Mouse (Mus musculus): ENCODE measurements around the gene Gng13. TPM values are rescaled to one million over a fixed set of nuclear protein-coding genes. Genes with fewer than 3 reads are reported as not detected.

The Gng13 gene
- 1.7 and 1.9 TPM in 2 replicates for polyA plus RNA-seq (2016; fragmentation: Nextera tagmentation; extraction: Ambion mirVana)

DNA sequence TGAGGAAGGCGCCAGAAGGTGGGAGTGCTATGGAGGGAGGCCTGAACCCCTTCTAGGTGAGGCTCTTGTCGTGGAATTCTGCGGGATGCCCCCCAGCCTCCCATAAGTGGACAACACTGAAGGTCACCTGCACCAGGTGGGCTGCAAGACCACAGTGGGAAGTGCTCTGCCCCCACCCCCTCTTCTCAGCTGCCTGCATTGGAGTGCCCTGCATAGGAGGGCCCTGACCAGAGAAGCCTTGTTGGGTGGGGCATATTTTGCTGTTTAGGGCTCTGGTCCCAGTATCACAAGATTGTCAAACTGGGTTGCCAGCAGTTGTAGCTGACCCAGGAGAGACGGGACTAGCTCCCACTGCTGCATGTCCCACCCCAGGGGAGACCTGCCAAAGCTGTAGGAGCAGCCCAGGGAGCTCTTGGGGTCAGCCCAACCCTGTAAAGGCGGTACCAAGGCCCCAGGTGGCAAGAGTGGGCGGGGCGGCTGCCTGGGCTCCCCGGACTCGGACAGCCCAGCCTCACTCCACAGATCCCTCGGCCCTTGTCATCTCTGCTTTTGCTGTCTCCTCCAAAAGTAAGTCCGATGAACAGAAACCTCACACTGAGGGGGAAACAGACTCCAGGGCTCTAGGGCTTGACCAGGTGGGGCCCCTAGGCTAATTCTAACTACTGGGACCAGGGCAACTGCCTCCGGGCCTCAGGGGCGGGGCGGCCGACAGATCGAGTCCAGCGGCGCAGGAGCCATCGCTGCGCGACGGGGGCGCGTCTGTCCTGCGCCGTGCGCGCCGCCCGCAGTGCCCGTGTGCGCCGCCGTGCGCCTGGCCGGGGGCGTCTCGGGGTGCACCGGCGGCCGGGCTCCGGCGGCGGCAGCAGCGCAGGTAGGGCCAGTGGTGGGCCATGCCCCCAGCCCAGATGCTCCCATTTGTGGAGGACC, at the start of gene Gng13:
Gng13 (plus strand) TSS at position 461 of the 927 bp plus-strand sequence.
- no peaks in the 10 kb centered on the region for H3K9me3 ChIP-seq
- WGBS = 2% methylated on average over 45 of the region's 45 CpGs
- H3K36me3 ChIP-seq (replicated peaks) = peaks cover 33% of the 10 kb centered on the region
- peak within 1 kb of the TSS; percentile 46 for H3K9ac ChIP-seq
- H3K4me1 ChIP-seq = peaks cover 10% of the 10 kb centered on the region
- peak within 1 kb of the TSS; percentile 36 for H3K4me3 ChIP-seq (replicated peaks)
- H3K27me3 ChIP-seq = peaks cover 39% of the 10 kb centered on the region
- peak within 1 kb of the TSS; percentile 60 for H3K4me2 ChIP-seq
- no peak within 1 kb of the TSS for H3K27ac ChIP-seq
- ATAC-seq (ENCODE audit: low FRiP score) = peak; percentile 20; the same call in 1 of the 2 replicates

DNA sequence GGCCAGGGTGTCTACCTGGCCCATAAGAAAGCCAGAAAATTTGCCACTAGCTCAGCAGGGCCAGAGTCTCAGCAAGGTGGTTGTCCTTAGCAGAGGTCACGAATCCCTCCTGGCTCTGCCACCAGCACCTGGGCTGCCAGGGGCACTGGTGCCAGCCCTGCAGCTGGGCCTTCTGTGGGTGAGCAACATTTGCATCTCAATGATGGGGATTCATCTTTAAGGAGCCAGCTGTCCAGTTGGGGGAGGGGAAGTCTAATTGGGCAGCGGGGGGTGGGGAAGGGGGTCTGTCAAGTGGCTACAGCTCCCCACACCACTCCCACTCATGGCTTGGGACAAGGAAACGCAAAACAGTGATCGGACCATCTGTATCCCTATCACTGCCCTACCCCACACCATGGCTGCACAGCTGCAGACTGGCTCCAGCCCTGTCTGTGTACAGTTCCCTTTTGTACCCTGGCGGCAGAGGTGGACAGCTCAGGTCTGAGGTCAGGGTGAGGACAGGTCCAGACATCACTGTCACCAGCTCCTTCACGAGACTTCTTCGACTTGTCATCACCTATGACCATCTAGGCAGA, 48.4 kb upstream of the Gng13 start:
- Histone ChIP-seq H3K9me3 (no peaks in the 10 kb centered on the region), H3K27me3 (no peaks in the 10 kb centered on the region), H3K4me1 (peaks cover 21% of the 10 kb centered on the region), H3K9ac (no peak overlapping the region; the same call in 1 of the 2 replicates), H3K4me3 (replicated peaks) (no peak overlapping the region), H3K36me3 (replicated peaks) (no peaks in the 10 kb centered on the region), H3K27ac (0 out of 2 replicates have a peak overlapping the region, but pooled peaks have one; percentile 19), H3K4me2 (no peak overlapping the region)
- WGBS = 65% methylated on average over 7 of the region's 7 CpGs
- peak; percentile 66 for ATAC-seq (ENCODE audit: low FRiP score)

DNA sequence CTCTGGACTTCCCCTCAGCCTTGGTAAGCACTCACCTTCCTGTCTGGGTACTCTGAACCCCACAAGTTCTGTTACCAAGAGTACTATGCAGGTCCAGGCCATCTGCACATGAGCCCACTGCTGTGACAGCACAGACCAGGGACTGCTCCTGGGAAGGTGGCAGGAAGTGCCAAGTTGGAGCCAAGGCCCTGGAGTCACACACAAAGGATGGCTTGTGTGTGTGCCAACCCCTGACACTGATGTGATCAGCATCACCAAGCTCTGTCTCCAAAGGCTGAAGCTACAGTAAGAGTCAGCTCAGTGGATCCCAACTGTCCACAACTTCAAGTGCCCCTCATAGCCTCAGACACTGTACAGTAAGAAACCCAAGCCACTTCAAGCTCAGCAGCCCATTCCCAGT, 44.0 kb upstream of the Gng13 start:
- H3K27ac ChIP-seq = no peak overlapping the region
- peaks cover 9% of the 10 kb centered on the region; the same call in 1 of the 2 replicates for H3K9me3 ChIP-seq
- no peaks in the 10 kb centered on the region for H3K27me3 ChIP-seq
- no peaks in the 10 kb centered on the region for H3K36me3 ChIP-seq (replicated peaks)
- H3K4me1 ChIP-seq = peaks cover 10% of the 10 kb centered on the region
- no peak overlapping the region for H3K4me2 ChIP-seq
- no peak overlapping the region for H3K9ac ChIP-seq
- H3K4me3 ChIP-seq (replicated peaks) = no peak overlapping the region
- ATAC-seq (ENCODE audit: low FRiP score) = no peak

DNA sequence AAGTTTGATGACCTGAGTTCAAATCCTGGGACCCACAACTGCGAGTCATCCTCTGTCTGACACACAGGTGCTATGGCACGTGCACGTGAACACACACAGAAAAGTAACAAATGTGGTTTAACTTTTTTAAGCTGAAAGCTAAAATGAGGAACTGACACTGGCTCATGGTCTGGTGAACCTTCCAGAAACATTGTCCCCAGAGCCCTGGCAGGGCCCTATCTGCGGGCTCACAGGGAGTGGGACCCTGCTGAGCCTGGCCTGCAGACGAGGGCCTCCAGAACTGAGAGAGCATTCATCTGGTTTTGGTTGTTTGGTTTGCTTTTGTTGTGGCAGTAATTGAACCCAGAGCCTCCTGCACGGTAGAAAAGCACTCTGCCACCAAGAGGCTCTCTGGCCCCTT, 39.0 kb upstream of the Gng13 start:
- H3K9ac ChIP-seq = no peak overlapping the region
- peaks cover 28% of the 10 kb centered on the region for H3K4me1 ChIP-seq
- H3K27me3 ChIP-seq = no peaks in the 10 kb centered on the region
- no peaks in the 10 kb centered on the region for H3K36me3 ChIP-seq (replicated peaks)
- peaks cover 9% of the 10 kb centered on the region; the same call in 1 of the 2 replicates for H3K9me3 ChIP-seq
- H3K4me2 ChIP-seq = no peak overlapping the region
- H3K27ac ChIP-seq = no peak overlapping the region
- no peak for ATAC-seq (ENCODE audit: low FRiP score)
- WGBS = 47% methylated on average over 6 of the region's 6 CpGs
- no peak overlapping the region for H3K4me3 ChIP-seq (replicated peaks)

DNA sequence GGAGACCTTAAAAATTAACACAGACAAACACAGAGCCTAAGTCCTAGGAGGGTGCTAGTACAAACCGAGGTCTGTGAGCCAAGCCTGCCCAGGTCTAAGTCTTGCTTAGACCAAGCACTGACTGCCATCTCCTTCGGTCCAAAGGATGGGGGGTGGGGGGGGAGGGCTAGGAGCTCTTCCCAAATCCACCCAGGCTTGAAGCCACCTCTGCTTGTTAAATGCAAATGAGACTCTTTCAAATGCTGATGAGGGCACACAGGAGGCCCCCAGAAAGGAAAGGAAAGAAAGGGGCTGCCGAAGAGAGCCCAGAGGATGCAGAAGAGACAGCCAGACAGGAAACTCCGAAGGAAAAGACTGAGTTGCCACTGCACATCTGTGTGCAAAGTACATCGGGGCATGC, 37.2 kb upstream of the Gng13 start:
- Histone ChIP-seq H3K27me3 (no peaks in the 10 kb centered on the region), H3K4me3 (replicated peaks) (no peak overlapping the region), H3K9ac (peak overlapping the region; percentile 36; the same call in 1 of the 2 replicates), H3K4me2 (peak overlapping the region; percentile 33), H3K36me3 (replicated peaks) (no peaks in the 10 kb centered on the region), H3K27ac (peak overlapping the region; percentile 72), H3K9me3 (peaks cover 9% of the 10 kb centered on the region; the same call in 1 of the 2 replicates), H3K4me1 (peaks cover 28% of the 10 kb centered on the region)
- 3% methylated on average over 5 of the region's 5 CpGs for WGBS
- ATAC-seq (ENCODE audit: low FRiP score) = peak; percentile 58; the same call in 1 of the 2 replicates

DNA sequence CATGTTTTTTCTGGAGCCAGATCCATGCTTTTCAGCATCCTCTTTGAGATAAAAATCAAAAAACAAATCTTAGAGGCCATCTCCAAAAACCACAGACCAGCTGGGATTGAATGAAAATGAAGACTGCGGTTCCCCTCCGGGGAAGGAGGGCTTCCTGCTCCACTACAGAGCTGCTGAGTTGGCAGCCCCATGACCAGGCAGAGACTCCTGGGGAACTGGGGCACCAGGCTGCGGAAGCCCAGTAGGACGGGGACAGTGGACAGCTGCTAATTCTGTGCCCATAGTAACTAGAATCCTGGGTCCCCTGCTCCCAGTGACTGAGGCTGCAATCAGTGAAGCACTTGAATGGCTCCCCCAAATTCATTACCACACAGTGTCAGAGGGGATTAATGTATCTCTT, 35.3 kb upstream of the Gng13 start:
- 86% methylated on average over 4 of the region's 4 CpGs for WGBS
- no peak for ATAC-seq (ENCODE audit: low FRiP score)

DNA sequence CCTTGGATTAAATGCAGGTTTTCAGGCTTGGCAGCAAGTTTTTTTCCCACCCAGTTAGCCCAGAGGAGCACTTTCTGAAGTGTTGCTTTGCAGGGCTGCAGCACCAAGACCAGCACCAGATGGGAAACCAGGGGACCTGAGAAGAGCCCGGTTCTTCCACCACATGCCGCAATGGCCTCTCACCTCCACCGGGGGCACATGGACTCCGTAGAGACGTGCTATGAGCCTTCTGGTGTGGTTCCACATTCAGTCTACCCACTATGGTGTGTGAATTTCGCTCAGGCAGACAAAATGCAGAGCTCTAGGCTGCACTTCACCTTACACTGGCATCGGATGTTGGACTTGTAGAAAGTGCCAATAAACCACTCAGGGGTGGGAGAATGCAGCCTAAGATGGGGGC, 30.6 kb upstream of the Gng13 start:
- Histone ChIP-seq H3K27me3 (peaks cover 5% of the 10 kb centered on the region; the same call in 1 of the 2 replicates), H3K27ac (no peak overlapping the region), H3K4me2 (no peak overlapping the region), H3K9me3 (no peaks in the 10 kb centered on the region), H3K4me3 (replicated peaks) (no peak overlapping the region), H3K36me3 (replicated peaks) (no peaks in the 10 kb centered on the region), H3K9ac (no peak overlapping the region), H3K4me1 (peaks cover 11% of the 10 kb centered on the region)
- ATAC-seq (ENCODE audit: low FRiP score) = no peak
- whole genome bisulfite sequencing = 52% methylated on average over 7 of the region's 7 CpGs

More for the DNA sequence above, 35.3 kb upstream of the Gng13 start:
- Histone ChIP-seq H3K4me1 (peaks cover 28% of the 10 kb centered on the region), H3K27ac (no peak overlapping the region), H3K4me3 (replicated peaks) (no peak overlapping the region), H3K4me2 (no peak overlapping the region), H3K9ac (no peak overlapping the region), H3K9me3 (no peaks in the 10 kb centered on the region), H3K36me3 (replicated peaks) (no peaks in the 10 kb centered on the region), H3K27me3 (peaks cover 1% of the 10 kb centered on the region; the same call in 1 of the 2 replicates)

DNA sequence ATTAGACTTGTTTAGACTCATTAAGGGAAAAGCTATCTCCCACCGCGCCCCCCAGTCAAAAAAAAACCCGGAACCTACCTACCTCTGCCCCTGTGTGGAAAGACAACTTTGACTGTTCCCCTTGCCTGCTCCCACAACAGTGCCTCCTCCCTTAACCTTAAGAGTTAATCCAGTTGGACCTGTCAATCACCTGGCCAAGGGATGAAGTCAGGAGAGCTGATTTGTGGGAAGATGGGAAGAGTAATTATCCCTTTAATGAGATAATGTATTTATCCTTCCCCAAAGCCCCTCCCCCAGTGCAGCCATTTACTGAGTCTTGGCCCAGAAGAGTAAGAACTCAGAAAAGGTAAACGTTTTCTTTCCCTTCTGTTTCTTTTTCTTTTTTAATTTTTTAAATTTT, 28.0 kb upstream of the Gng13 start:
- no peak for ATAC-seq (ENCODE audit: low FRiP score)
- peaks cover 11% of the 10 kb centered on the region for H3K4me1 ChIP-seq
- no peaks in the 10 kb centered on the region for H3K36me3 ChIP-seq (replicated peaks)
- no peak overlapping the region for H3K9ac ChIP-seq
- H3K4me2 ChIP-seq = no peak overlapping the region
- no peak overlapping the region for H3K27ac ChIP-seq
- H3K9me3 ChIP-seq = no peaks in the 10 kb centered on the region
- H3K27me3 ChIP-seq = peaks cover 5% of the 10 kb centered on the region; the same call in 1 of the 2 replicates
- WGBS = 66% methylated on average over 4 of the region's 4 CpGs
- no peak overlapping the region for H3K4me3 ChIP-seq (replicated peaks)

DNA sequence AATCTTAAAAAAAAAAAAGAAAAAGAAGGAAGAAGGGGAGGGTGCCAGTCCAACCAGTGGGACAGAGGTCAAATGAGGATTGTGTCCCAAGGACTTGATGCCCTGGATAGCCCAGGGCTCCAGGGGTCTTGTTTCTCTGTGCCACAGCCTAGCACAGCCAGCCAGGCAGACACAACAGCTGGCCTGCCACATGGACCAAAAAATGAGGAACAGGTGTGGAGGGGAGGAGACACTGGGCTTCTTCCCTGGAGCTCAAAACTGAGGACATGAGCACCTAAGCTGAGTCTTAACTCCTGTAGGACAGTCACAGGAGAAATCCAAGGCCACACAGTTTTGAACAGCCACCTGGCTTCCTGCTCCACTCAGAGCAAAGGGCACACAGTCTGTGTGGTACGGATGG, 20.7 kb upstream of the Gng13 start:
- no peaks in the 10 kb centered on the region; the same call in none of the 2 replicates for H3K27me3 ChIP-seq
- WGBS = 47% methylated on average over 1 of the region's 1 CpGs
- H3K4me2 ChIP-seq = no peak overlapping the region
- no peaks in the 10 kb centered on the region for H3K36me3 ChIP-seq (replicated peaks)
- no peak overlapping the region for H3K9ac ChIP-seq
- no peak for ATAC-seq (ENCODE audit: low FRiP score)
- no peaks in the 10 kb centered on the region for H3K4me1 ChIP-seq
- no peaks in the 10 kb centered on the region for H3K9me3 ChIP-seq
- H3K27ac ChIP-seq = no peak overlapping the region
- H3K4me3 ChIP-seq (replicated peaks) = no peak overlapping the region

DNA sequence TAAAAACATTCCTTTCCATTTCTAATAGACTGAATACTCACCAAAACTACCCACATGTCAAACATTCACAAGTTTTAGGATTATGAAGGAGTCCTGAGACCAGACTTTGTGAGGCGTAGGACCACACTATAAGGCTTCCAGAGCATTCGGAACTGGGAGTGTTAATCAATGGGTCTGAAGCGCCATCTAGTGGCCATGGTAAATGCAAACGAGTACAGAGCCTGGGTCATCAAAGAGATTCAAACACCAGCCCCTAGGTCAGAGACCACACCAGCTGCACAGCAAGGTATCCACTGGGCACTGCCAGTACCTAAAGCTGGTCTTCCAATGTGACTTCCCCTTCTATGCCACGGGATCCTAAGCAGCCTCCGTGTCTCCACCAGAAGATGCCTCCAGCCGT, 18.5 kb upstream of the Gng13 start:
- Histone ChIP-seq H3K9ac (no peak overlapping the region), H3K27ac (no peak overlapping the region), H3K4me3 (replicated peaks) (no peak overlapping the region), H3K27me3 (peaks cover 3% of the 10 kb centered on the region), H3K36me3 (replicated peaks) (no peaks in the 10 kb centered on the region), H3K4me2 (no peak overlapping the region), H3K4me1 (no peaks in the 10 kb centered on the region), H3K9me3 (no peaks in the 10 kb centered on the region)
- 11% methylated on average over 7 of the region's 7 CpGs for WGBS
- ATAC-seq (ENCODE audit: low FRiP score) = 0 out of 2 replicates have a peak, but pooled peaks have one; percentile 53

DNA sequence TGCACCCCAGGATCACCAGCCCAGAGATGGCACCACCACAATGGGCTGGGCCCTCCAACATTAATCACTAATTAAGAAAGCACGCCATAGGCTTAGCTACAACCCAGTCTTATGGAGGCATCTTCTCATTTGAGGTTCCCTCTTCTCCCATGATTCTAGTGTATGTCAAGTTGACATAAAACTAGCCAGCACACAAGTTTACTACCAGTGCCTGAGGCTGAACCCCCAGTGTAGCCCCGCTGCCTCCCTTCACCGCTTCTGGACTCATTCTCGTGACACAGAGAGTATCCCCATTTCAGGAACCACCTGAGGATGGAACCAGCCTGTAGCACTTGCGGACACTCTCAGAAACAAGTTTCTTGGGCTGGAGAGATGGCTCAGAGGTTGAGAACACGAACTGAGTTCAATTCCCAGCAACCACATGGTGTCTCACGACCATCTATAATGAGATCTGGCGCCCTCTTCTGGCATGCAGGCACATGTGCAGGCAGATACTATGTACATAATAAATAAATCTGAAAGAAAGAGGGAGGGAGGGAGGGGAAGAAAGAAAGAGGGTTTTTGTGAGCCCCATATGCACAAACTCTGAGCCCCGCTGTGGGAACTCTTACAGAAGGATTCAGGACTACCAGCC, 16.0 kb upstream of the Gng13 start:
- no peaks in the 10 kb centered on the region for H3K9me3 ChIP-seq
- H3K27ac ChIP-seq = no peak overlapping the region
- no peak for ATAC-seq (ENCODE audit: low FRiP score)
- WGBS = 63% methylated on average over 9 of the region's 9 CpGs
- no peak overlapping the region for H3K4me3 ChIP-seq (replicated peaks)
- H3K27me3 ChIP-seq = peaks cover 3% of the 10 kb centered on the region
- no peak overlapping the region for H3K4me2 ChIP-seq
- no peaks in the 10 kb centered on the region for H3K4me1 ChIP-seq
- no peaks in the 10 kb centered on the region for H3K36me3 ChIP-seq (replicated peaks)
- no peak overlapping the region for H3K9ac ChIP-seq

DNA sequence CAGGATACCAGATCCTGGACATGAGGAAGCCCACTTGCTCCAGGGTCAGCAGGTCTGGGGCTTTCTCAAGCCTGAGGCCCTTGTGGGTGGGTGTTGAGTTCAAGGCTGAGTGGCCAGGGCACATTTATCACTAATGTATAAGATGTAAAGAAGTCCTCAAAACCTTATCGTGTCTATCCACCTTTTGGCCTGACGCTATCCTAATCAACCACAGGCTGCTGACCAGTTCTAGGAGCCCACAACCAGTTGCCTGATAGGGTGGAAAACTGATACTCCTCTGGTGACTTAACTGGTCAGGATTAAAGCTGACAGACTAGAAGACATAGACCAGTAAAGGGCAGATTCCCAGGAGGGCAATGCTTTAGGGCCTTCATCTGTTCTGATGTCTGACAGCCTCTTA, 7.0 kb upstream of the Gng13 start:
- H3K4me2 ChIP-seq = no peak overlapping the region
- no peak overlapping the region for H3K4me3 ChIP-seq (replicated peaks)
- no peaks in the 10 kb centered on the region for H3K4me1 ChIP-seq
- H3K9ac ChIP-seq = no peak overlapping the region
- H3K36me3 ChIP-seq (replicated peaks) = no peaks in the 10 kb centered on the region
- 0 out of 2 replicates have a peak, but pooled peaks cover 3% of the 10 kb centered on the region for H3K27me3 ChIP-seq
- no peak for ATAC-seq (ENCODE audit: low FRiP score)
- H3K27ac ChIP-seq = no peak overlapping the region
- whole genome bisulfite sequencing = 91% methylated on average over 2 of the region's 2 CpGs
- no peaks in the 10 kb centered on the region for H3K9me3 ChIP-seq

All from forebrain, embryonic 12.5 days (tissue).